8 mouse cellular contexts compared by ENCODE assay signal in genomic region chr9:67759163-67759955, GRCm38 (mm10). TPM values are rescaled to one million over a fixed set of nuclear protein-coding genes. Genes with fewer than 3 reads are reported as not detected.
A peak's percentile ranks its signal among the peaks of the same experiment; 100 is the strongest.
DNase-seq lines count a peak whose midpoint lies in the region; ATAC-seq lines count a peak whose summit lies in the region.

TSS of gene C2cd4b (plus strand) at chr9:67759437.

- intact Hi-C loops in left cerebral cortex, postnatal 25 days (cut with DNase I) = loop anchor here (2.0 to 5.0 kb wide), 3 partner anchors 43 to 213 kb away; no protein-coding TSS in a partner anchor

- peak; percentile 39 to 83 for DNase-seq in adrenal gland, adult (ENCODE audit: inconsistent age in 2 of 2, low spot score in 1 of 2)
- no peak for DNase-seq in adrenal gland, postnatal 4 days (ENCODE audit: low spot score in 2 of 2)
- peak; percentile 20 to 27 for DNase-seq in cerebellum, postnatal 14 days
- DNase-seq in frontal cortex, postnatal 36 days (ENCODE audit: low spot score in 2 of 2) = peak; percentile 69 to 76
- DNase-seq in intestine, embryonic 14.5 days (ENCODE audit: low spot score) = peak; percentile 79
- peak; percentile 57 to 82 for DNase-seq in left cerebral cortex, postnatal 25 days (ENCODE audit: low spot score in 2 of 2)
- DNase-seq in midbrain, embryonic 11.5 days (ENCODE audit: low spot score, missing footprints) = peak; percentile 94
- DNase-seq in testis, postnatal 10 days (ENCODE audit: low spot score) = peak; percentile 48

- WGBS in intestine, embryonic 14.5 days = 2% methylated on average over 47 of the region's 49 CpGs
- WGBS in midbrain, embryonic 11.5 days = 2% methylated on average over 49 of the region's 49 CpGs

- no peaks in the 10 kb centered on the region for H3K4me1 ChIP-seq in intestine, embryonic 14.5 days (replicated peaks; ENCODE audit: control insufficient read depth, insufficient read depth, low read length)
- peaks cover 13% of the 10 kb centered on the region for H3K4me1 ChIP-seq in midbrain, embryonic 11.5 days (ENCODE audit: control insufficient read depth, insufficient read depth, low read length)

- H3K9ac ChIP-seq in intestine, embryonic 14.5 days (ENCODE audit: low read length) = peak within 1 kb of the TSS; percentile 27
- peak within 1 kb of the TSS; percentile 69 for H3K9ac ChIP-seq in midbrain, embryonic 11.5 days (ENCODE audit: low read length)

- peak within 1 kb of the TSS; percentile 82 for H3K4me2 ChIP-seq in intestine, embryonic 14.5 days (ENCODE audit: low read length)
- H3K4me2 ChIP-seq in midbrain, embryonic 11.5 days = peak within 1 kb of the TSS; percentile 92

- peaks cover 27% of the 10 kb centered on the region for H3K27me3 ChIP-seq in intestine, embryonic 14.5 days (replicated peaks; ENCODE audit: control insufficient read depth, insufficient read depth, low read length)
- H3K27me3 ChIP-seq in midbrain, embryonic 11.5 days (ENCODE audit: control insufficient read depth, insufficient read depth, low read length) = peaks cover 19% of the 10 kb centered on the region

- H3K4me3 ChIP-seq in intestine, embryonic 14.5 days (ENCODE audit: low read depth, low read length) = peak within 1 kb of the TSS; percentile 59
- H3K4me3 ChIP-seq in midbrain, embryonic 11.5 days (ENCODE audit: low read depth, low read length) = peak within 1 kb of the TSS; percentile 61

- H3K27ac ChIP-seq in intestine, embryonic 14.5 days (ENCODE audit: low read depth) = no peak within 1 kb of the TSS
- no peak within 1 kb of the TSS; the same call in 1 of the 2 replicates for H3K27ac ChIP-seq in midbrain, embryonic 11.5 days (ENCODE audit: low read depth, low read length)

- H3K36me3 ChIP-seq in intestine, embryonic 14.5 days (ENCODE audit: control insufficient read depth, insufficient read depth, low read length) = no peaks in the 10 kb centered on the region
- no peaks in the 10 kb centered on the region for H3K36me3 ChIP-seq in midbrain, embryonic 11.5 days (ENCODE audit: control insufficient read depth, insufficient read depth, low read length)

- ATAC-seq in intestine, embryonic 14.5 days (replicated peaks; ENCODE audit: low FRiP score, low TSS enrichment, low read depth) = peak; percentile 58
- ATAC-seq in midbrain, embryonic 11.5 days (ENCODE audit: low FRiP score) = no peak

- no peaks in the 10 kb centered on the region for H3K9me3 ChIP-seq in intestine, embryonic 14.5 days (ENCODE audit: control insufficient read depth, low read length)
- H3K9me3 ChIP-seq in midbrain, embryonic 11.5 days (ENCODE audit: control insufficient read depth, low read length) = no peaks in the 10 kb centered on the region

RNA-seq across cellular contexts. Expression of gene C2cd4b, which starts in this region (rescaled TPM):
- total RNA-seq in adrenal gland, postnatal 4 days (2021) = 1 to 10 TPM; 3.2 to 5.9 TPM
- 0.35 and 0.85 TPM in 2 replicates for polyA plus RNA-seq in intestine, embryonic 14.5 days (2014; fragmentation: Nextera tagmentation; extraction: Ambion mirVana)
- total RNA-seq in left cerebral cortex, postnatal 25 days (2021) = 1 to 10 TPM; 2.3 to 5.6 TPM
- polyA plus RNA-seq in midbrain, embryonic 11.5 days (2014; fragmentation: Nextera tagmentation; extraction: Ambion mirVana) = not detected in 2 replicates

Comparison
In these comparisons a context has a peak if more than half of its experiments do, and no peak if none do; other contexts are left out.
1. DNase-seq: peak in adrenal gland, adult (2 of 2), cerebellum, postnatal 14 days (2 of 2), frontal cortex, postnatal 36 days (2 of 2), left cerebral cortex, postnatal 25 days (2 of 2) and testis, postnatal 10 days (single experiment); none in adrenal gland, postnatal 4 days (0 of 2).
2. Peak in DNase-seq, ATAC-seq, H3K4me3 ChIP-seq, H3K9ac ChIP-seq and H3K4me2 ChIP-seq in intestine, embryonic 14.5 days; RNA of the gene not detected or under 1 TPM.
3. Peak in DNase-seq, H3K4me3 ChIP-seq, H3K9ac ChIP-seq and H3K4me2 ChIP-seq in midbrain, embryonic 11.5 days; RNA of the gene not detected or under 1 TPM.